Mouse (Mus musculus) splenic B cell, adult 2 months (primary cell): ENCODE measurements around the gene Pbrm1.

Experiments
- DNase-seq: peaks from one replicate; pipeline ENCODE4 v3.0.0-alpha.2; 2011; ENCODE audit warnings: low read depth, low spot score
- H3K27me3 ChIP-seq: 2 replicates; pipeline ENCODE4 v1.6.1; 2012; ENCODE audit warnings: mild to moderate bottlenecking, low read length, moderate library complexity, mixed read lengths; ENCODE audit not compliant: control insufficient read depth, poor library complexity, insufficient read depth, severe bottlenecking
- H3K36me3 ChIP-seq: 2 replicates; pipeline ENCODE4 v1.6.1; 2012; ENCODE audit warnings: mild to moderate bottlenecking, low read length, moderate library complexity, mixed read lengths; ENCODE audit not compliant: control insufficient read depth, poor library complexity, insufficient read depth, severe bottlenecking

The Pbrm1 gene

DNA sequence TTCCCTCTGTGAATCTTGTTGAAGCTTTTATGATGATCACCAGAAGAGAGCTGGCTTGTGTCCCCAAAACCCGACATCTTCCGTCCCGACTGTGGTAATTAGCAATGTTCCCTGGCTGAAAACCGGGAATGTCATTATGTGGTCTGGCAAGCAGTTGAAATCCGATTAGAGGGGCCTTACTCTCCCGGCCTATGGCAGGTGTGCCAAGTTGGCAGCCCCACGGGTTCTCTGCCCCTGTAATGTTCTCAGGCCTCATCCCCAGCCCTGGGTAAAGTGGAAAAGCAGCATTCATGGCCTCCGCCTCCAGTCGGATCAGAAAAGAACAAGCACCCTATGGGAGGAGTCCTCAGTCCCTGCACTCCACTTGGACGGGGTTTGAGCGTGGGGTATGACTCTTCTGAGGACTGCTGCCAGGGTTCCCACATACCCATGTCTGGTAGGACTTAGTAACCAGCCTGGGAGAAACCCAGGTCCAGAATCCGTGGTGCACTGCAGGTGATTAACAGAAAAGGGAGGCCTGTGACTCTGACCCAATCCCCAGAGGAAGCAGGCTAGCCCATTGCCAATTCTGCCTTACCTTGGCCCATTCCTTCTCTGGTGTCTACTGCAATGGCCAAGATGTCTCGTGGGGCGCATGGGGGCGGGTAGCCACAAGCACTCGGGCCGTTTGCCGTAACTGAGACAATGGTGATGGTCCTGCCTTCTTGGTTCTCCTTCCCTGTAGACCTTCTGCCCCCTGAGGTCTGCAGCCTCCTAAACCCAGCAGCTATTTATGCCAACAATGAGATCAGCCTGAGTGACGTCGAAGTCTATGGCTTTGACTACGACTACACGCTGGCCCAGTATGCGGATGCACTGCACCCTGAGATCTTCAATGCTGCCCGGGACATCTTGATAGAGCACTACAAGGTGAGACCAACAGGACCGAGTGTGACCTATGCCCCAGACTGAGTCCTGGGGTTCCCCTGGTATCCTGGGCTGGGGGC, 115.4 kb downstream of the Pbrm1 start:
- DNase-seq, result no peak
- no peaks in the 10 kb centered on the region for H3K27me3 ChIP-seq
- no peaks in the 10 kb centered on the region for H3K36me3 ChIP-seq

DNA sequence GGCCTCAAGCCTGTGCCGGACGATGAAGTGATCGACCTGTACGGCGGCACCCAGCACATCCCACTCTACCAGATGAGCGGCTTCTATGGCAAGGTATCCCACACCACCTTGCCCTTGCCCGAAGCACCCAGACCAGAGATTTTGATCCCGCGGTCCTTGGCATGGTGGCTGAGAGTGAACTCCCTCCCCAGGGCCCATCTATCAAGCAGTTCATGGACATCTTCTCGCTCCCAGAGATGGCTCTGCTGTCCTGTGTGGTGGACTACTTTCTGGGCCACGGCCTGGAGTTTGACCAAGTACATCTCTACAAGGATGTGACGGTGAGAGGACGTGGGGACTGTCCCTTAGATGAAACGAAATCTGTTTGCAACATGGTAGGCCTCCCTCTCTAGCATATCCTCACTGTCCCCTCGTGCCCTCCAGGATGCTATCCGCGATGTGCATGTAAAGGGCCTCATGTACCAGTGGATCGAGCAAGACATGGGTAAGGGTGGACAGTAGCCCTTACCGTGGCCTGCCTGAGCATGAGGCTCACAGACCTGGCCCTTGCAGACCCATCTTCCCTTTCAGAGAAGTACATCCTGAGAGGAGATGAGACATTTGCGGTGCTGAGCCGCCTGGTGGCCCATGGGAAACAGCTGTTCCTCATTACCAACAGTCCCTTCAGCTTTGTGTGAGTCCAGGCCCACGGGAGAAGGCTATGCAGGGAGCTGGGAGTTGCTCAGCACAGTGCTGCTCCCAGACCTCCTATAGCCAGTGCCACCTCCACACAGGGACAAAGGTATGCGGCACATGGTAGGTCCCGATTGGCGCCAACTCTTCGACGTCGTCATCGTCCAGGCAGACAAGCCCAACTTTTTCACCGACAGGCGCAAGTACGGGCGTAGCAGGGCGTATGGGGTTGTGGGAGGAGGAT, 116.8 kb downstream of the Pbrm1 start:
- Histone ChIP-seq H3K36me3 (no peaks in the 10 kb centered on the region), H3K27me3 (no peaks in the 10 kb centered on the region)
- no peak for DNase-seq

DNA sequence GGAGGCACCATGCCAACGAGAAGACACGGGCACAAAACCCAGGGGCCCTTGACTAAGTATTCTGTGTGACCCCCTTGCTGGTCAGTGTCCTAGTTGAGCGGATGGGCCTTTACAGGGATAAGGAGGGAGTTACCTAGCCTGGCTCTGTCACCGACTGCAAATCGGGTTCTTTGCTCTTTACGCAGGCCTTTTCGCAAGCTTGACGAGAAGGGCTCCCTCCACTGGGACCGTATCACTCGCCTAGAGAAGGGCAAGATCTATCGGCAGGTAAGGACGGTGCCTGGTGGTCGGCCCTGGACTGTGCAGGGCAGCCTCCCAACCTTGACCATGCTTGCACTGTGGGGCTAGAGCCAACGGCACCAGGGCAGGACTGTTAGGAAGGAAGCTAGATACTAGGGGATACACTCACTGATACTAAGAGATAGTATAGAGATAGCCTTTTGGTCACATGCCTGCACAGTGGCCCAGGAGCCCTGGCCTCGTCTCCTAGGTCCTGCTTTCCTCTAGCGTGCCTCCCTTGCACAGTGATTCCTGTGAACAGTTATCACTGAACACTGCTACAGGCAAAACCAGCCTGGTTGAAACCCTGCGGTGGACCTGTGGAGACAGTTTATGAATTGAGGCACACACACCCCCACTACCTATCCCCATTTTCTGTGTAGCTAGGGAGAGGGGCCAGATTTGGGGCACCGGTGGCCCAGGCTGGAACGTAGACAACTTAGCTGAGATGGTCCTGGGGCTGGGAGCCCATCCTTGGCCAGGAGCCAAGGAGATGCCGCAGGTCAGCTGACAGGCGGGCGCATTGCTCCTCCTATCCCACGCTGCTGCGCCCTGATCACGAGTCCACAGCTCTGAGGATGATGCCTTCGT, 117.7 kb downstream of the Pbrm1 start:
- no peaks in the 10 kb centered on the region for H3K36me3 ChIP-seq
- no peaks in the 10 kb centered on the region for H3K27me3 ChIP-seq
- no peak for DNase-seq

DNA sequence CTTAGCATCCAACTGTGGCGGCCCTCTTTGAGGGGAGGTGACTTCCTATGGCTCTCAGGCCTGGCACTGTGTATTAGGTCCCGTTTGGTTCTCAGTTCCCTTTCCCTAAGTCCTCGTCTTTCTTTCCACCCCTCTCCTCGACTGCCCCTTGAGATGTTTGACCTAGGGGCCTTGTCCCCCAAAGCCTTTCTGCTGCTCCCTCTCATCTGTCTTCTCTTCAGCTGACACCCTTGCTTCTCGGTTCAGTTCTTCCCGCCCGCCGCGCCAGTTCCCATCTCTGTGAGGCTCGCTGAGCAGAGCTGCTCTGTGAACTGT, 118.3 kb downstream of the Pbrm1 start:
- DNase-seq, result no peak
- H3K36me3 ChIP-seq, result no peaks in the 10 kb centered on the region
- no peaks in the 10 kb centered on the region for H3K27me3 ChIP-seq

DNA sequence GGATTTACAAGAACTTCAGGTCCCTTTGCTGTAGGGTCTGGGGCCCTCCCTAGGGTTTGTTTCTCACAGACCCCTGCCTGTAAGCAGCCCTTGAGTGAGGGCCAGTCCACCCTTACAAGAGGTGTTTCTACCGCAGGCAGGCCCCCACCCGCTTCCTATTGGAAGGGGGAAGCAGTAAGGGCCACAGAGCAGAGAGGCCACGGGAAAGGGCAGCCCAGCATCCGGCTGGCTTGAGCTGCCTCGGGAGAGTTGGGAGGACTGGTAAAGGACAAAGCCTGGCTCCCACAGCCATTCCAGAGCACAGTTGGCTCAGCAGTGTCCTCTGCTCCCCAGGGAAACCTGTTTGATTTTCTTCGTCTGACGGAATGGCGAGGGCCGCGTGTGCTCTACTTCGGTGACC, 118.9 kb downstream of the Pbrm1 start:
- no peak for DNase-seq
- no peaks in the 10 kb centered on the region for H3K27me3 ChIP-seq
- no peaks in the 10 kb centered on the region for H3K36me3 ChIP-seq

DNA sequence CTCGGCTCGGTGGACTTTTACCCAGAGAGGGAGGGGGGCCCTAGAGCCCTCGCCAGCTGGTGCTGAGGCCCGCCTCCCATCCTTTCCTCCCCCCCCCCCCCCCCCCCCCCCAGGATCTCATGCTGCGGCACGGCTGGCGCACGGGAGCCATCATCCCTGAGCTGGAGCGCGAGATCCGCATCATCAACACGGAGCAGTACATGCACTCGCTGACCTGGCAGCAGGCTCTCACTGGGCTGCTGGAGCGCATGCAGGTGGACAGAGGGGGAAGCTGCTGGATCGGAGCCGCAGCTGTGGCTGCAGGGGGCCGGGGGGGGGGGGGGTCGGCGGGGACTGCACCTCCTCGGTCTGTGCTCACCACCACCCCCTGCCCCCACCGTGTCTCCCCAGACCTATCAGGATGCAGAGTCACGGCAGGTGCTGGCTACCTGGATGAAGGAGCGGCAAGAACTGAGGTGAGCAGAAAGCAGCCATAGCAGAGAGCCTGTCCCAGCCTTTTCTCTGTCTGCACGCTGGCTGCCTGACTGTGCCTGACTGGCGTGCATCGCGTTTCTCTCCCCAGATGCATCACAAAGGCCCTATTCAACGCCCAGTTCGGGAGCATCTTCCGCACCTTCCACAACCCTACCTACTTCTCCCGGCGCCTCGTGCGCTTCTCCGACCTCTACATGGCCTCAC, 119.4 kb downstream of the Pbrm1 start:
- no peak for DNase-seq
- Histone ChIP-seq H3K36me3 (no peaks in the 10 kb centered on the region), H3K27me3 (no peaks in the 10 kb centered on the region)

DNA sequence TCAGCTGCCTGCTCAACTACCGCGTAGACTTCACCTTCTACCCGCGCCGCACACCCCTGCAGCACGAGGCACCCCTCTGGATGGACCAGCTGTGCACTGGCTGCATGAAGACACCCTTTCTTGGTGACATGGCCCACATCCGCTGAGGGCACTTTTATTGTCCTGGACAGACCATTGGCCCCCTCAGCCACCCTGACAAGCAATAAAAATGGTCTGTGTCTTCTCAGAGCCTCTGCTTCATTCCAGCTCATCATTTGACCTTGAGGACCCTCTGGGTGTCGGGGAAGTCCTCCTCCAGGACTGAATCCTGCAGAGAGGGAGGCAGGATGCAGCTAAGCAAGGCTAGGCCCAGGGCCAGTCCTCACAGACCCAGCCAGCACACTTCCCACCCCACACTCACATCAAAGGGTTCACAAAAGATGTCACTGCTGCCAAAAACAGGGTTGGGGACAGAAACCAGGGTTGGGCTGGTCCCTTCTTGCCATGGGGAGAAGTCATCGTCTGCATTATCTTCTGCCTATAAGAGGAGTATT, 120.0 kb downstream of the Pbrm1 start:
- DNase-seq, result no peak
- Histone ChIP-seq H3K36me3 (no peaks in the 10 kb centered on the region), H3K27me3 (no peaks in the 10 kb centered on the region)

DNA sequence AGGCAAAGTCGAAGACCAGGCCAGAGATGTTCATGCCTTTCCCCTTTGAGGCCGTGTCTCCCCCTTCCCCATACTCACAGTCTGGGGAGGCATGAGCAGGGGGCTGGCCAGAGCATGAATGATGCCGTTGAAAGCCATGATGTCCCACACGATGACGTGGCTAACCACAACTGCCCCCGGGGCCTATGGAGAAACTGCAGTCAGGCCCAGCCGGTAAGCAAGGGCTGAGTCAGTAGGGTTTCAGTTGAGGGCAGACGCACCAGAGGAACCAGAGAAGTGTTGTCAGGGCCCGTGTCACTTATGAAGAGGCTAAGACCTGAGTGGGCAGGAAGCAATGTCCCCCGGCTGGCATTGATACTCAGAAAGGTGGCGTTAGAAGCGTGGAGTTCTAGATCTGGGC, 120.7 kb downstream of the Pbrm1 start:
- H3K27me3 ChIP-seq, result no peaks in the 10 kb centered on the region
- no peak for DNase-seq
- H3K36me3 ChIP-seq, result no peaks in the 10 kb centered on the region

DNA sequence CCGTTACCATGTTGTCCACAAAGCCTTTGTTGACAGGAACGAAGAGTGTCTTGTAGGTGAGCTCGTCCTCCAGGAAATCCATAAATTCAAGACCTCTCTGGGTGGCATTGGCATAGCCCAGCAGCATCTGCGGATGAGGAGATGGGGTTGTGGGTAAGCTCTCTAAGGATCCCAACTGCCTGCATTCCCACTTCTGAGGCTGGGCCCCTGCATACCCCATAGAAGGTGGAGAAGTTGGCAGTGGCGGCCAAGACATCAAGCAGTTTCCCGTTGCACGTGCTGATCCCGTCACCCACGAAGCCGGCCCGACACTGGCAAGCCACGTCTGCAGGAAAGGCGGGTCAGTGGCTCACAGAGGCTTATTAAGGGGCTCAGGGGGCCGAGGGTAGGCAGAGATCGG, 121.2 kb downstream of the Pbrm1 start:
- Histone ChIP-seq H3K36me3 (no peaks in the 10 kb centered on the region), H3K27me3 (no peaks in the 10 kb centered on the region)
- no peak for DNase-seq

DNA sequence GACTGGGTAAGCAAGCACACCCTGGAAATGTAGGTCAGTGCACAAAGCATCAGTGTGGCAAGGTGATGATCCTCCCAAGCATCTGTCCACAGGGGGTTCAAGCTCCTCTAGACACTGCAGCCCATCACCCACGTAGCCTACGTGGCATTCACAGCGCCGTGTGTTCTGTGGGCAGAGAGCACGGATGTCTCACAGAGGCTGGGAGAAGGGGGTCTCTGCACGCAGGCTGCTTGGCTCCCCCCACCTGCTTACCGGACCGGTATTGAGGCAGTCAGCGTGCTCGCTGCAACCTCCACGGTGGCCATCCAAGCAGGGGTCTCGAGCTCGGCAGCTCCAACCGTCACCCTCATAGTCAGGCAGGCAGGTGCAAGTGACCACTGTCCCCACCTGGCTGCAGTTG, 122.1 kb downstream of the Pbrm1 start:
- DNase-seq, result no peak
- Histone ChIP-seq H3K36me3 (no peaks in the 10 kb centered on the region), H3K27me3 (no peaks in the 10 kb centered on the region)

DNA sequence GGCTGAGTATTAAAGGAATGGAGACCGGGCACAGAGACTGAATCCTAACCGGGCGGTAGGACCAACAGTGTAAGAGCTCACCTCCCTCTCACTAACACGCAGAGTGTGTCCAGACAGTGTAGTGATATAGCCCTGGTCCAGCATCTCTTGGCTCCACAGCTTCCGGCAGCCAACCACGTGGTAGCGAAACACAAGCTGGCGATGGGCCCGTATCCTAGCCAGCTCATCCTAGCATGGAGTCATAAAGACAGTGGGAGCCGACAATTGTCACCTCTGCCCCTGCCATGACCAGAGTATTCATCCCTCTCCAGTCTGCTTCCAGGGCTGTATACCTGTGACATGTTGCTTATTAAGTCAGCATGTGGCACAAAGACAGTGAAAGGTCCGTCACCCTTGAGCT, 126.8 kb downstream of the Pbrm1 start:
- Histone ChIP-seq H3K27me3 (no peaks in the 10 kb centered on the region), H3K36me3 (no peaks in the 10 kb centered on the region)
- no peak for DNase-seq

DNA sequence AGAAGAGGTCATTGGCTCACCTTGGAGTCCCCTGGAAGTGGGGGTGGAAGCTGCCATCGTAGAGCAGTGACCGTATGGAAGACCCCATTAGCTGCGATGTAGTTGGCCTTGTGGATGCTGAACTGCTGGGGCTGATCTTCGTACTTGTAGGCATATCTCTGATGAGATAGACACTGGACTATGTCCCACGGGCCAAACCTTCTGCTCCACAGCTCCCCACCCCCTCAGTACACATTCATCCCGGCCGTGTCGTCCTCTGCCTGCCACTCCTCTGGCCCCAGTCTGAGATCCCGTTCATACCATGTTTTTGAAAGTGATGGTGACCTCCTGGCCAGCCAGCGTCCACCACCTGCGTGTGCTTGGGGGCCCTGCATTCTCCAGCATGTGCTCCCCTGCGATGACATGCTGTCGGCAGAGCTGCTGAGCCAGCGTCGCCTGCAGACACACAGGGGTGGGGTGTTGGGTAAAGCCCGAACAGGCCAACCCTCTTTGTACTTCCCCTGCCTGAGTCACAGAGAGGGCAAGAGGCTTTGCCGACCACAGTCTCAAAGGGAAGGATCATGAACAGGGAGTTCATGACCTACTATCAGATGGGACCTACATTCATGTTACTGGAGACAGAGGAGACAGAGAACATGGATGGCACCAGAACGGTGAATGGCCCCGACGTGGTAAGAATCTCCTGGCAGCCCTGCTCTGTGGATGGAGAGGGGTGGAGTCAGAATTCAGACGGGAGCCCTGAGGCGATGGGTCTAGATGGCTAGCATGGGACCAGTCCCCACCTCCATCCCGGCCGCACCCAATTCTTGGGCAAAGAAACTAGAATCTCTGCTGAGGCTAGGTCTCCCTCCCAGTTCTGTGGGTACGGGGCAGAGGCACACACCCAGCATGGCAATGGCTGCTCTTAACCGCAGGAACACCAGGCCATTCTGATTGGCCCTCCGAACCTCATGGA, 141.5 kb downstream of the Pbrm1 start:
- DNase-seq, result no peak

DNA sequence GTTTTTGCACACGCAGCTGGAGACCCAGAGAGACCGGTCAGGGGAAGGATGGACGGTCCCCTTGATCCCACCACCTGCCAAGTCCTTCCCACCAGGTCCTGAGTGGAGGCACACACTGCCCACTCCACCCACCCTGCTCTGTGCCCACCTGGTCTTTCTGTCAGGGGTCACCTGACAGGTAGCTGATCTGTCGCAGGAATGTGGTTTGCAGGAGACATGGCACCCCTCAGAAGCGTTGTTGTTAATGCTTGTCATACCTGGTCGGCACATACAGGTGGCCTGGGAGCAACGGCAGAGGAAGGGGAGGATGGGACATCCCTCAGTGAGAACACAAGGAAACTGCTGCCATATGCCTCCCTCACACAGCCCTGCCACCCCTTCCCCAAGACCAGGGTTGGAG, 142.3 kb downstream of the Pbrm1 start:
- no peak for DNase-seq
- Histone ChIP-seq H3K27me3 (no peaks in the 10 kb centered on the region), H3K36me3 (no peaks in the 10 kb centered on the region)

More for the DNA sequence above, 141.5 kb downstream of the Pbrm1 start:
- Histone ChIP-seq H3K36me3 (no peaks in the 10 kb centered on the region), H3K27me3 (no peaks in the 10 kb centered on the region)
